Mouse (Mus musculus): ENCODE measurements at regions not wholly inside any gene's neighbourhood (a gene's known extent, or its start where the extent isn't known, plus 50 kb on each side); places are given as distances from the start of the nearest gene placed in this dataset.

DNA sequence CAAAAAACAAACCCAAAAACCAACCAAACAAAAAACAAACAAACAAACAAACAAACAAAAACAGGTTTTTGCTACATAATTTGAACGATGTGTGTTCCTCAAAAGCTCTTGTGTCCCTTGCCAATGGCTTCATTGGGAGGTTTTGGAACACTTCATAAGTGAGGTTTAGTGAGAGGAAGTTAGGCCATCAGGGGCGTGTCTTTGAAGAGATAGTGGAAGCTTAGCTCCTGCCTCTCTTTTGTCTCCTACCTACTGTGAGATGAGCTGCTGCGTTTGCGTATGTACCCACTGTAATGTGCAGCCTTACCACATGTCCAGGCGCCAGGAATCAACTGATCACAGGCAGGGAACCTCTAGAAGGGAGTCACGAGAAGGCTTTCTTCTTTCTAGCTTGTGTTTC, 107.3 kb upstream of the Slc4a7 start:
- TF ChIP-seq CTCF (IDR thresholded peaks at IDR 0.05; ENCODE audit: control insufficient read depth, insufficient read depth, insufficient read length): no peak
- no peak for TF ChIP-seq USF1 (IDR thresholded peaks at IDR 0.05; ENCODE audit: low read depth)
- no peak for TF ChIP-seq CEBPB (IDR thresholded peaks at IDR 0.05; ENCODE audit: low read depth)
- TF ChIP-seq MYOG (IDR thresholded peaks at IDR 0.05; ENCODE audit: control insufficient read depth, extremely low read depth, insufficient read length): no peak
- TF ChIP-seq MAX (IDR thresholded peaks at IDR 0.05): no peak
- no peak for TF ChIP-seq MYOD1 (IDR thresholded peaks at IDR 0.05; ENCODE audit: control insufficient read depth, insufficient read length, low read depth)
- TF ChIP-seq FOSL1 (IDR thresholded peaks at IDR 0.05; ENCODE audit: insufficient read depth, low read length, poor library complexity, severe bottlenecking): no peak

Measured in C2C12 (cell line).